Mouse (Mus musculus): ENCODE measurements around the gene Psmf1. TPM values are rescaled to one million over a fixed set of nuclear protein-coding genes. Genes with fewer than 3 reads are reported as not detected.

Gene Psmf1
- polyA plus RNA-seq (2015; fragmentation: Nextera tagmentation; extraction: Ambion mirVana) = 30.4 and 40.3 TPM in 2 replicates

GRCm38 (mm10) chr2:151743845-151744244, at the start of gene Psmf1:
TSS of gene Psmf1 (minus strand) at chr2:151744186.

GRCm38 (mm10) chr2:151701231-151702145, 42.5 kb downstream of the Psmf1 start, which contains the start of gene Tmem74b:
TSS of gene Tmem74b (plus strand) at chr2:151702008.

DNA sequence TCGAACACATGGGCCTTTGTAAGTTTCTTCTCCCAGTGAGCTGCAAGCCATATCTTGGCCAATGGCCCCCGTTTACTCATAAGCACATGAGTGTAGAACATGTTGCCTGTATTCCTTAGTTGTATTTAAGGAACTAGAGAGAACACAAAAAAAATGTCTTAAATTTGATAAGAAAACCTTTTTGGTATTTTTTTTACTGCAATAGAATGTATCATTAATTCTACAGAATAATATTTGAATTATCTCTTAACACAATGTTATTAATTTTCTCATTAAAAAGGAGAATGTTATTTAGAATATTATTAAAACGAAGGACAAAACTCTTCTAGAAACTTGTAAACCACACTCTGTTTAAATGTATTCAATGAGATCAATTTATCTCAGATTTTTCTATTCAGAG, 75.6 kb downstream of the Psmf1 start, which contains the start of gene Rad21l:
Rad21l (minus strand) TSS at position 101 of the 400 bp plus-strand sequence.

Other genes starting within 250 kb of the Psmf1 start
- gene Fkbp1a, start 201.7 kb downstream of the Psmf1 start, polyA plus RNA-seq (2015; fragmentation: Nextera tagmentation; extraction: Ambion mirVana) = 289 and 348 TPM in 2 replicates
- gene Sdcbp2, start 171.6 kb downstream of the Psmf1 start, polyA plus RNA-seq (2015; fragmentation: Nextera tagmentation; extraction: Ambion mirVana) = 1.1 and 1.9 TPM in 2 replicates
- gene Snph, start 111.6 kb downstream of the Psmf1 start, polyA plus RNA-seq (2015; fragmentation: Nextera tagmentation; extraction: Ambion mirVana) = 1.7 and 4.7 TPM in 2 replicates
- not detected in 2 replicates for gene Rad21l, start 75.7 kb downstream of the Psmf1 start, polyA plus RNA-seq (2015; fragmentation: Nextera tagmentation; extraction: Ambion mirVana)
- 1.1 and 2.2 TPM in 2 replicates for gene Tmem74b, start 42.2 kb downstream of the Psmf1 start, polyA plus RNA-seq (2015; fragmentation: Nextera tagmentation; extraction: Ambion mirVana)
- gene Rspo4, start 98.7 kb upstream of the Psmf1 start, polyA plus RNA-seq (2015; fragmentation: Nextera tagmentation; extraction: Ambion mirVana) = 0.18 and 0.43 TPM in 2 replicates
- 0.65 and 1.2 TPM in 2 replicates for gene Angpt4, start 167.0 kb upstream of the Psmf1 start, polyA plus RNA-seq (2015; fragmentation: Nextera tagmentation; extraction: Ambion mirVana)
- gene Fam110a, start 236.0 kb upstream of the Psmf1 start, polyA plus RNA-seq (2015; fragmentation: Nextera tagmentation; extraction: Ambion mirVana) = 10.9 and 14.3 TPM in 2 replicates